Mouse (Mus musculus): Measurements from ENCODE around the gene Btnl4.

- TF ChIP-seq CTCF (IDR thresholded peaks at IDR 0.05; ENCODE audit: borderline replicate concordance, control insufficient read depth, extremely low read depth, insufficient read depth, low read length, poor library complexity) (no peak), POLR2A (IDR thresholded peaks at IDR 0.05; ENCODE audit: control insufficient read depth, extremely low read depth, insufficient read depth, low read length, poor library complexity) (no peak)
Observed at GRCm38 (mm10) chr17:34437120-34437519, 40.0 kb downstream of the Btnl4 start.

All from thymus, adult 2 months (tissue).